Mouse (Mus musculus): ENCODE data around the gene Ndufs6.

Gene Ndufs6

DNA sequence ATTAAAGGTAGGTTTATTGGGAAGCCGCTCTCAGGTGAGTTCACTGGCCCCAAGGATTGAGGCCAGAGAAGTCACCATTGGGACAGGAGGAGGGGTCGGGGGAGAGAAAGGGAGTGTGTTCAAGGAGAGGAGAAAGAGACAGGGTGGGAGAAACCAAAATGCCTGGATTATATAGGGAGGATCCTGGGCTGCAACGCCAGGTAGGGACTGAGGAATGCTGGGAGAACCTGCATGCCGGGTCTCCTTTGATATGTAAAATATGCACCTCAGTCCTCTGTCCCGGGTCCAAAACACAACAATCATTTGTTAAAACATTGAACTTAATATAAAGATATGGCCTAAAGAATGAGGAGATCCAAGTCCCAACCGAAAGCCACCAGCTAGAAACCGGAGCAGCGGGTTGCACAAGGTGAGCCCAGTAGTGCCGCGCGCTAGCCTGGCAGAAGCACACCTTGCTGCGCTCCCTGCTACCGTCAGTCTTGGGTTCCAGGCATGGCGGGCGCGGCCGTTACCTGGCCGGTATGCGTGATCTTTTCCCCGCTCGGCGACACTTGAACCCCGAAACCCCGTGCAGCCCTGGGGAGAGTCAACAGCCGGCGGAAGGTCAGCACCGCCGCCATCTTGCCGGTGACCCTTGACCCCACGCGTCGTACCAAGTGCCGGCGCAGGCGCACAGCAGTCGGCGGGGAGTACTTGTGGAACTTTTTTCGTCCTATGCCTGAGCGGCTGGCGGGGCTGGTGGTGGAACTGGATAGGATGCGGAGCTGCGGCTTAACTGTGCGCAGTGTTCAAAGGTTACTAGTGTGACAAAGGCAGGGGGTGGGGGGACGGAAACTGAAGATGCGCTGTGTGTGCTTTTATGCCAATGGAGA, at the start of gene Ndufs6, which contains the start of gene Mrpl36:
Gene Ndufs6 (minus strand): TSS at position 716 of the 872 bp plus-strand sequence.
Gene Mrpl36 (plus strand): TSS at position 687 of the 872 bp plus-strand sequence.
- DNase-seq = peak; percentile 94

DNA sequence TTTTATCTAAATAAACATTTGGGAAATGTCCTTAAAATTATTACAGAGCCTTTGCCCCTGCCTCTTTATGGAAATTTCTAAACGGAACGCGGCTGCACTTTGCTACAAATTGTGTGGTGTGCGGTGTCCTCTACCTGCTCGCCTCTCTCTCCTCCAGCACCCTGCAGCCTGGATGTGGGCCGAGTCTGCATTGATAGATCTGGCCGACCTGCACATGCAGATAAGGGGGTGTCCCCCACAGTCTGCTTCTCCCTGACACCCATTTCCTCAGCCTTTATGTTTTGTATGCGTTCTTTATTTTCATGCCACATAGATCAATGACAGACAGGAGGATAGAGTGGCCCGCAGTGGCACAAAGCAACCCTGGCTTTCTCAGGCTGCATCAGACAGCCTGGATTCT, 49.3 kb upstream of the Ndufs6 start:
- DNase-seq = no peak

- DNase-seq = no peak
Measured at GRCm38 (mm10) chr13:73374612-73375011, 46.3 kb upstream of the Ndufs6 start.

- no peak for DNase-seq
Measured at GRCm38 (mm10) chr13:73373367-73373766, 45.0 kb upstream of the Ndufs6 start.

- no peak for DNase-seq
Measured at GRCm38 (mm10) chr13:73357106-73357505, 28.8 kb upstream of the Ndufs6 start.

- DNase-seq = no peak
Measured at GRCm38 (mm10) chr13:73352491-73352890, 24.1 kb upstream of the Ndufs6 start.

- DNase-seq = no peak
Measured at GRCm38 (mm10) chr13:73351910-73352309, 23.6 kb upstream of the Ndufs6 start.

DNA sequence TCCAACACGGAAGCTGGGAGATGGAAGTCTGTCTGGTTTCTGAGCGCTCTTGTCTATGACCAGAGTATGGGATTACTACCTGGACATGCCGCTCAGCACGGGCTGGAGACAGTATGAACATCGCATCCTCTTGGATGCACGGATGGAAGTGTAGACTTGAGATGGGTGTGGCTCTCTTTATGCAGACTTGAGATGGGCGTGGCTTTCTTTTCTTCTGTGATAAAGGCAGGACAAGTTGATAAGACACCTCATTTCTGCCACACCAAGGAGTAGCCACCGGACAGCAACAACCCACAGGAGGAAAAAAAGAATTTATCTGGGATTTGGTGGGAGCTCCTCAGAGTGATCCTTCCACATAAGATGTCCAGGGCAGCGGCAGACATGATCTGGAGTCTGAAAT, 22.4 kb upstream of the Ndufs6 start:
- no peak for DNase-seq

GRCm38 (mm10) chr13:73347922-73348650, 19.7 kb upstream of the Ndufs6 start:
- no peak for DNase-seq

- DNase-seq = no peak
Measured at GRCm38 (mm10) chr13:73347171-73347570, 18.8 kb upstream of the Ndufs6 start.

DNA sequence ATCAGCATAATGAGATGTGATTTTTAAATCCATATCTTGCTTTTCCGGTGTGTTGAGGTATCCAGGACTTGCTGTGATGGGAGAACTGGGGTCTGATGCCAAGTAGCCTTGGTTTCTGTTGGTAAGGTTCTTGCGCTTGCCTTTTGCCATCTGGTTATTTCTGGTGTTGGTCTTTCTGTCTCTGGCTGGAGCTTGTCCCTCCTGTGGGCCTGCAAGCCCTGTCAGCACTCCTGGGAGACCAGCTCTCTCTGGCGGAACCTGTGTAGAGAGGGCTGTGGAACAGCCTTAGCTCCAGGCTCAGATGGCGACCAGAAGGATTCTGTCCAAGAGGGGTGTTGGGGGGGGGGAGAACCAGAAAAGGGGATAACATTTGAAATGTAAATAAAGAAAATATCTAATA, 18.4 kb upstream of the Ndufs6 start:
- no peak for DNase-seq

DNA sequence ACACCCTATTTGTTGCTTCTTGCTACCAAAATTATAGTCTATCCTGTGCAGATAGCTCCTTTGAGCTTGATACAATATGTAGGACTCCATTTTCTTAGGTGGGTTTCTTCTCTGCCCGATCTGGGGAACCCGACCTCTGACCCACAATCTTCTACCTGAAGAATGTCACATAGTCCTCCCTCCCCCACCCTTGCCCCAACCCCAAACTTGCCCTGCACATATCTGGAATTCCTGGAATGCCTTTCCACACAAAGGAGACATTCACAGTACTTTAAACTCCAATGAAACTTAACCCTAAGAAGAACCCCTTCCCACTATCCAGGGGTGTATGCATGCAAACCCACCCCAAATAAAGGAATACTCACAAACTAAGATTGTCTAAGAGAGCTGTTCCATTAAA, 17.8 kb upstream of the Ndufs6 start:
- DNase-seq = no peak

DNA sequence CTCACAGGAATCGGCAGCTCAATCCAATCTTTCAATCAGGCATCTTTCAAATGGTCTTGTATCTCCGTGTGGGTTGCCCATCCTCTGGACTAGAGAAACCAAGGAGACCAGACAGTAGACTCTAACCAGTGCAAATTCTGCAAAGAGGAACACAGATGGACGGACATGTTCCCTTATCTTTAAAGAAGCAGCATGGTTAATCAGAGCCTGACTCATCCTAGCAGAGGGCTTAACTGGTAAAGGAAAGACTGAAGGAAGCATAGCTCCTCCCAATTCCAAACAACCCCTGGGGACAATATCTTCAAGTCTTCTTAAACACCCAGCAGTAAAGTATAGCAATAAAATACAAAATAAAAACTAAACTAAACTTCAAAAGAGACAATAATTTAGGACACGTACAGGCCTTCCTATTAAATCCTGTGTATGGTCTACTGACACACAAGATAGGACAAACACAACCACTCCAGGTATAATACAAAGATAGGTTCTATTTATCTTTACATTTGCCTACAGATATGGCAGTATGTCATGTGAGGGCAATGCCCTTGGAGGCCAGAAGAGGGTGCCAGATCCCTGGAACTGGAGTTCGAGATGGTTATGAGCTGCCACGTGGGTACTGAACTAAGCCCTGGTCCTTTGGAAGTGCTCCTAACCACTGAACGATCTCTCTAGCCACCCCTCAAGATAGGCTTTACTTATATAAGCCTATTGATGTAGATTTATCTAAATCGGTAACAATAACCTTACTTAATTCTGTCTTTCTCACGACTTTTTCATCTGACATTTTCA, 17.0 kb upstream of the Ndufs6 start:
- peak; percentile 30 for DNase-seq

- no peak for DNase-seq
Measured at GRCm38 (mm10) chr13:73336753-73337152, 8.4 kb upstream of the Ndufs6 start.

GRCm38 (mm10) chr13:73331736-73332135, 3.4 kb upstream of the Ndufs6 start:
- DNase-seq = no peak

DNA sequence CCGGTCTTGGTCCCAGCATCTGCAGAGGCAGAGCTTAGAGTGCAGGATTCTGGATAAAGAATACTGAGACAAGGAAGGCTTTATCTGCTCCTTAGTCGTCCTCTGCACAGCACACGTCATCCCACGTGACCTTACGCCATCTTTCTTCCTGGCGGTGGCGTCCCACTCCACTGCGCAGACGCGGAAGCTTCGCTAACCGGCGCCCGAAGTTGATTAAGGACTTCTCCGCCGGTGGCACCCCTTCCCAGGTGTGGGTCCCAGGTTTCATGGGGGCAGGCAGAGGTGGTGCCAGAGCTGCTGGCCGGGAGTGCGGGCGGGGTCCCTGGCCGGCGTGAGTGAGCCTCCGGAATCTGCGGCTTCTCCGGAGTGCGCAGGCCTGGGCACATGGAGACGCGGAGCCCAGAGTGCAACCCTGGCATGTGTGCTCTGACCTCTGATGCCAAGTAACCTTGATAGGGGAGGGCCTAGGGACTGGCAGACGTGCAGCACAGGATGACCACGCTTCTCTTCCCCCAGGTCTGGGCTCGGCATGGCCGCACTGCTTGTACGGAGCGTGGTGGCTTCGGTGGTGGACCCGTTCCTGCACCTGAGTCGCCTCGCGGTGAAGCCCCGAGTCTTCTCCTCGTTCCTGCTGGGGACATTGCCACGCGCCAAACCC, 2.6 kb upstream of the Ndufs6 start:
- DNase-seq = peak; percentile 89

- no peak for DNase-seq
Measured at GRCm38 (mm10) chr13:73323406-73323805, 4.9 kb downstream of the Ndufs6 start.

DNA sequence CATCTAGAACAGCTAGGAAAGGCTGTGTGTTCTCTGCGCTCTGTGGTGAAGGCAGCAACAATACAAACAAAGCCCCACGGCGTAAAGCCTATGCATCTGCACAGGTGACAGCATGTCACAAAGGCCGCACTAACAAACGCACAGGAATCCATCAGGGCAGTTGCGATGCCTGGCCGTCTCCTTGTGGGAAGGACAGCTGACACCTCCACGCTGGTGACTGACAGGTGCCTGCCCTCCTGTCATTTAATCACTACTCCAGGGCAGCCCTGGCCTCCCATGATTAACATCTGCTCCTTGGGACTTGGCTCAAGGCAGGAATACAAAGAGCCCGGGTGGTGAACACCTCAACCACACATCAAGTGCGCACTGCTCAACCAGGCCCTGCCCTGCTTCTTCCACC, 5.7 kb downstream of the Ndufs6 start:
- DNase-seq = no peak

DNA sequence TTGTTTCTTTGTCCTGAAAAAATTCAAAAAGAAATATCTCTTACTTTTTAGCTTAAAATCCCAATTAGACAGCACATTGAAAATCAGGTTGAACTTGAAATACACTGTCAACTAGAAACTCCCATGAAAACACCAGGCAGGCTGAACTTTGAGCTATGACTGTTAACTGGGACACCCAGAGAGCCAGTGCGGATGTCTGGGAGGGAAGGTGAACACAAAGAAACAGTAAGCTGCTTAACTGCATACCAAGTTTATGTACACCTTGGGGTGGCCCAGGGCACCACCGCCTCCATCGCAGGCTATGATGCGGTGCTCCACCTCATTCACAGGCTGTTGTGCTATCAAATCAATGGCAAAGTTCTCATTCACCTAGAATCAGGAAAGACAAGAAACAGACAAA, 8.3 kb downstream of the Ndufs6 start:
- no peak for DNase-seq

- peak; percentile 52 for DNase-seq
Measured at GRCm38 (mm10) chr13:73310183-73310929, 18.0 kb downstream of the Ndufs6 start.

DNA sequence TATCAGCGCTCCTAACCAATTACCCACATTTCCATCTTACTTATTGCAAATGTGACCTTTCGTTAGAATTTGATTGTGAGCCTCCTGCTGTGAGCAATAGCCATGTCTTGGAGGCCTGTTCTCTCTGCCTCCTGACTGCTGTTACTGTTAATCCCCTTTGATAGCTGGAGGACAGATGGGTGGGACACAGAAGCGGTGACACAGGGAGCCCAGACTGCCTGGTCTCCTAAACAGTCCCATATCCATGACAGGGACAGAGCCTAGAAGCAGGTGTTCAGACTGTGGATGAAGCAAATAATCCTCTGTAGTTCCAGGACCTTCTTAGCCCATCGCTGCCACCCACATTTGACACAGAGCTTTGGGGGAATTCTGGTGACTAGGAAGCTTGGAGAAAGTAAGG, 21.9 kb downstream of the Ndufs6 start:
- no peak for DNase-seq

DNA sequence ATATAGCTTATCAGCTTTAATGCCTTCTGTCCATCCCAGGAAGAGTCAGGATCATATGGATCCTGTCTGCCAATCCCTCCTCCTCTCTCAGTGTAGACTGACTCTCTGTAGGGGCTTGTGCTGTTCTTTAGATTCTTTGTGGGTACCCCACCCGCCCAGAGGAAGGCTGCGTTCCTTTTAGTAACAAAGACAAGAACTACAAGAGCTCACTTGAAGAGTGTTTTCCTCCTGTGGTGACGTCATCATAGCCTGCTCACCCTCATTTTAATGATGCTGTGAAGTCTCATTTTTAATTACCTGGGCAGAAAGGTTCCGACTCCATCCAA, 22.3 kb downstream of the Ndufs6 start:
- no peak for DNase-seq

All from thymus, postnatal 25 days (tissue).